Mouse (Mus musculus) neural tube, embryonic 14.5 days (tissue): ENCODE data around the gene Bfsp2. TPM values are rescaled to one million over a fixed set of nuclear protein-coding genes. Genes with fewer than 3 reads are reported as not detected.

Experiments
- ATAC-seq: fragments of 200-750 bp; cut with Nextera tagmentation; 2 replicates; pipeline ENCODE4 v1.8.0; 2017; ENCODE audit warnings: low read depth, mild to moderate bottlenecking, moderate TSS enrichment, moderate library complexity
- H3K27ac ChIP-seq: fragments of 300-500 bp; sonication (generic); 2 replicates; pipeline ENCODE4 v1.5.1; 2014; ENCODE audit warnings: low read depth, mild to moderate bottlenecking, control low read depth, low read length, moderate library complexity, mixed read lengths
- H3K27me3 ChIP-seq: fragments of 300-500 bp; sonication (generic); 2 replicates; pipeline ENCODE4 v1.6.1; 2014; ENCODE audit warnings: low read length; ENCODE audit not compliant: control insufficient read depth, insufficient read depth
- H3K36me3 ChIP-seq: fragments of 300-500 bp; sonication (generic); 2 replicates; pipeline ENCODE4 v1.6.1; 2014; ENCODE audit warnings: low read length, mixed read lengths; ENCODE audit not compliant: control insufficient read depth, insufficient read depth
- H3K4me1 ChIP-seq: fragments of 300-500 bp; sonication (generic); 2 replicates; pipeline ENCODE4 v1.6.1; 2014; ENCODE audit warnings: low read length; ENCODE audit not compliant: control insufficient read depth, insufficient read depth
- H3K4me2 ChIP-seq: fragments of 300-500 bp; sonication (generic); 2 replicates; pipeline ENCODE4 v1.6.1; 2014; ENCODE audit warnings: mild to moderate bottlenecking, low read depth, low read length, control low read depth
- H3K4me3 ChIP-seq: fragments of 300-500 bp; sonication (generic); 2 replicates; pipeline ENCODE4 v1.5.1; 2014; ENCODE audit warnings: low read depth, low read length, control low read depth, mixed read lengths
- H3K9ac ChIP-seq: fragments of 300-500 bp; sonication (generic); replicated peaks from 2 replicates; pipeline ENCODE4 v1.6.1; 2014; ENCODE audit warnings: low read depth, mild to moderate bottlenecking, control low read depth, low read length, mixed read lengths
- H3K9me3 ChIP-seq: fragments of 300-500 bp; sonication (generic); 2 replicates; pipeline ENCODE4 v1.6.1; 2016; ENCODE audit warnings: low read length; ENCODE audit not compliant: control insufficient read depth
- WGBS: fragments of 180-500 bp; shearing (Covaris S2); extraction: QIAGEN DNeasy Blood & Tissue Kit; methylation state at CpG from one replicate; pipeline ENCODE4 v1.1.7; 2014; 5-methylcytosine and 5-hydroxymethylcytosine counted together
- polyA plus RNA-seq: library from polyadenylated mRNA; unstranded; fragments of >200 nt; fragmentation: Nextera tagmentation; extraction: Ambion mirVana; gene quantifications from 2 replicates; pipeline ENCODE4 v1.2.1, GENCODE M21; 2014

Bfsp2 gene
- polyA plus RNA-seq = 1.0 and 2.3 TPM in 2 replicates

- Histone ChIP-seq H3K27me3 (no peaks in the 10 kb centered on the region), H3K4me1 (0 out of 2 replicates have a peak, but pooled peaks cover 3% of the 10 kb centered on the region), H3K27ac (no peak within 1 kb of the TSS), H3K9ac (no peak within 1 kb of the TSS), H3K36me3 (no peaks in the 10 kb centered on the region), H3K4me2 (no peak within 1 kb of the TSS), H3K9me3 (no peaks in the 10 kb centered on the region), H3K4me3 (no peak within 1 kb of the TSS)
- ATAC-seq = no peak
- WGBS = 62% methylated on average over 9 of the region's 9 CpGs
Observed at GRCm38 (mm10) chr9:103480044-103480576, at the start of gene Bfsp2. TSS of gene Bfsp2 (minus strand) at chr9:103480420.

- Histone ChIP-seq H3K4me1 (peaks cover 15% of the 10 kb centered on the region), H3K4me3 (no peak overlapping the region), H3K36me3 (no peaks in the 10 kb centered on the region), H3K4me2 (no peak overlapping the region), H3K27me3 (no peaks in the 10 kb centered on the region), H3K27ac (no peak overlapping the region), H3K9ac (no peak overlapping the region), H3K9me3 (no peaks in the 10 kb centered on the region)
- peak; percentile 77 for ATAC-seq
- WGBS = 15% methylated on average over 10 of the region's 10 CpGs
Observed at GRCm38 (mm10) chr9:103525041-103525537, 44.9 kb upstream of the Bfsp2 start.

- no peak overlapping the region for H3K9ac ChIP-seq
- H3K4me3 ChIP-seq = no peak overlapping the region
- WGBS = 17% methylated on average over 5 of the region's 5 CpGs
- H3K36me3 ChIP-seq = no peaks in the 10 kb centered on the region
- no peaks in the 10 kb centered on the region for H3K9me3 ChIP-seq
- no peak overlapping the region for H3K27ac ChIP-seq
- ATAC-seq = peak; percentile 69; the same call in 1 of the 2 replicates
- H3K4me1 ChIP-seq = peaks cover 15% of the 10 kb centered on the region
- H3K4me2 ChIP-seq = no peak overlapping the region
- no peaks in the 10 kb centered on the region for H3K27me3 ChIP-seq
Observed at GRCm38 (mm10) chr9:103524600-103524999, 44.4 kb upstream of the Bfsp2 start.

- H3K4me2 ChIP-seq = no peak overlapping the region
- H3K4me3 ChIP-seq = no peak overlapping the region
- H3K36me3 ChIP-seq = no peaks in the 10 kb centered on the region
- WGBS = 54% methylated on average over 7 of the region's 7 CpGs
- no peaks in the 10 kb centered on the region for H3K27me3 ChIP-seq
- ATAC-seq = 0 out of 2 replicates have a peak, but pooled peaks have one; percentile 44
- no peak overlapping the region for H3K9ac ChIP-seq
- no peak overlapping the region for H3K27ac ChIP-seq
- peaks cover 15% of the 10 kb centered on the region for H3K4me1 ChIP-seq
- H3K9me3 ChIP-seq = no peaks in the 10 kb centered on the region
Observed at GRCm38 (mm10) chr9:103523742-103524403, 43.7 kb upstream of the Bfsp2 start.

- H3K4me3 ChIP-seq = no peak overlapping the region
- 33% methylated on average over 5 of the region's 6 CpGs for WGBS
Observed at GRCm38 (mm10) chr9:103523008-103523407, 42.8 kb upstream of the Bfsp2 start.

GRCm38 (mm10) chr9:103513884-103514283 lies 33.7 kb upstream of the Bfsp2 start:
- no peak for ATAC-seq
- WGBS = 30% methylated on average over 2 of the region's 2 CpGs
- H3K4me3 ChIP-seq = no peak overlapping the region

More at GRCm38 (mm10) chr9:103523008-103523407, 42.8 kb upstream of the Bfsp2 start:
- Histone ChIP-seq H3K4me2 (no peak overlapping the region), H3K36me3 (no peaks in the 10 kb centered on the region), H3K27ac (no peak overlapping the region), H3K27me3 (no peaks in the 10 kb centered on the region), H3K9me3 (no peaks in the 10 kb centered on the region), H3K9ac (no peak overlapping the region), H3K4me1 (peaks cover 15% of the 10 kb centered on the region)
- ATAC-seq = no peak

GRCm38 (mm10) chr9:103512257-103512656 lies 32.0 kb upstream of the Bfsp2 start:
- ATAC-seq = no peak
- WGBS = 80% methylated on average over 6 of the region's 6 CpGs

More at GRCm38 (mm10) chr9:103513884-103514283, 33.7 kb upstream of the Bfsp2 start:
- no peak overlapping the region for H3K27ac ChIP-seq
- H3K9me3 ChIP-seq = no peaks in the 10 kb centered on the region
- no peaks in the 10 kb centered on the region for H3K27me3 ChIP-seq
- H3K36me3 ChIP-seq = no peaks in the 10 kb centered on the region
- H3K4me1 ChIP-seq = no peaks in the 10 kb centered on the region
- H3K4me2 ChIP-seq = no peak overlapping the region
- no peak overlapping the region for H3K9ac ChIP-seq

GRCm38 (mm10) chr9:103506968-103507584 lies 26.9 kb upstream of the Bfsp2 start:
- no peak overlapping the region for H3K27ac ChIP-seq
- no peak overlapping the region for H3K4me3 ChIP-seq
- H3K27me3 ChIP-seq = no peaks in the 10 kb centered on the region
- no peak overlapping the region for H3K9ac ChIP-seq
- ATAC-seq = no peak
- no peaks in the 10 kb centered on the region for H3K36me3 ChIP-seq
- peaks cover 20% of the 10 kb centered on the region; the same call in 1 of the 2 replicates for H3K4me1 ChIP-seq
- H3K9me3 ChIP-seq = no peaks in the 10 kb centered on the region
- no peak overlapping the region for H3K4me2 ChIP-seq
- 73% methylated on average over 7 of the region's 7 CpGs for WGBS

More at GRCm38 (mm10) chr9:103512257-103512656, 32.0 kb upstream of the Bfsp2 start:
- no peaks in the 10 kb centered on the region for H3K27me3 ChIP-seq
- H3K9me3 ChIP-seq = no peaks in the 10 kb centered on the region
- H3K9ac ChIP-seq = no peak overlapping the region
- no peaks in the 10 kb centered on the region for H3K36me3 ChIP-seq
- H3K4me1 ChIP-seq = peaks cover under 1% of the 10 kb centered on the region; the same call in 1 of the 2 replicates
- no peak overlapping the region for H3K4me2 ChIP-seq
- no peak overlapping the region for H3K27ac ChIP-seq
- H3K4me3 ChIP-seq = no peak overlapping the region

GRCm38 (mm10) chr9:103505067-103505466 lies 24.8 kb upstream of the Bfsp2 start:
- no peaks in the 10 kb centered on the region for H3K27me3 ChIP-seq
- no peaks in the 10 kb centered on the region for H3K9me3 ChIP-seq
- peaks cover 29% of the 10 kb centered on the region for H3K4me1 ChIP-seq
- 33% methylated on average over 5 of the region's 5 CpGs for WGBS
- H3K4me2 ChIP-seq = no peak overlapping the region
- no peak overlapping the region for H3K4me3 ChIP-seq
- H3K27ac ChIP-seq = peak overlapping the region; percentile 18; the same call in 1 of the 2 replicates
- ATAC-seq = 0 out of 2 replicates have a peak, but pooled peaks have one; percentile 9
- H3K9ac ChIP-seq = no peak overlapping the region
- no peaks in the 10 kb centered on the region for H3K36me3 ChIP-seq
